Mouse (Mus musculus): ENCODE results near the gene Ank3. TPM values are rescaled to one million over a fixed set of nuclear protein-coding genes. Genes with fewer than 3 reads are reported as not detected.

The Ank3 gene
- total and polyA plus RNA-seq, 2 experiments from 2014 or later, result 66.6 to 253 TPM

DNA sequence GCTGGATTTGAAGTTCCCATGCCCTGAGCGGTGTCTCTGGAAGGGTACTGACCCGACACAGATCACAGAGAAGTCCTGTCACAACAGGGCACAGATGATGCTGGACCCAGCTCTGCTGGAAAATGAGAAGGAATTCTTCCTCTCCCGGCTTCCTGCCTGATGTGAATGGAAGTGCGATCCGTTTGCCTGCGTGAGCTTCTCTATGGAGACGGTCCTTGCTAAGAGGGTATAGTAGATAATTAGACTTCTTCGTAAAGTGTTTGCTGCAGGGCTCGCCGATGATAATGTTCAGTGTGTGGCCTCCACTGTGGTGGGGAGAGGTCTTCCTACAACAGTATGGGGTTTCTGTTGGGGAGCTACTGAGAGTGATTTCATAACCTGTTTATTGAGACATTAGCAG is 388.8 kb downstream of the Ank3 start:
- no peak for TF ChIP-seq CTCF (IDR thresholded peaks at IDR 0.05)
- DNase-seq (ENCODE audit: low spot score), result no peak
- H3K9me3 ChIP-seq (ENCODE audit: low read length), result no peaks in the 10 kb centered on the region
- 0 out of 2 replicates have a peak overlapping the region, but pooled peaks have one; percentile 16 for H3K4me2 ChIP-seq (ENCODE audit: low read depth, low read length, poor library complexity, severe bottlenecking)
- no peak overlapping the region for H3K27ac ChIP-seq (ENCODE audit: low read depth, low read length)
- H3K9ac ChIP-seq (replicated peaks; ENCODE audit: low read length, poor library complexity, severe bottlenecking), result no peak overlapping the region
- no peak for ATAC-seq (ENCODE audit: low FRiP score)
- H3K27me3 ChIP-seq (ENCODE audit: insufficient read depth, low read length), result no peaks in the 10 kb centered on the region
- no peaks in the 10 kb centered on the region for H3K36me3 ChIP-seq (ENCODE audit: insufficient read depth, low read length)
- 37% methylated on average over 10 of the region's 10 CpGs for WGBS
- no peak overlapping the region for H3K4me3 ChIP-seq (ENCODE audit: low read depth, low read length)
- H3K4me1 ChIP-seq (ENCODE audit: insufficient read depth, low read length), result 0 out of 2 replicates have a peak, but pooled peaks cover 2% of the 10 kb centered on the region

DNA sequence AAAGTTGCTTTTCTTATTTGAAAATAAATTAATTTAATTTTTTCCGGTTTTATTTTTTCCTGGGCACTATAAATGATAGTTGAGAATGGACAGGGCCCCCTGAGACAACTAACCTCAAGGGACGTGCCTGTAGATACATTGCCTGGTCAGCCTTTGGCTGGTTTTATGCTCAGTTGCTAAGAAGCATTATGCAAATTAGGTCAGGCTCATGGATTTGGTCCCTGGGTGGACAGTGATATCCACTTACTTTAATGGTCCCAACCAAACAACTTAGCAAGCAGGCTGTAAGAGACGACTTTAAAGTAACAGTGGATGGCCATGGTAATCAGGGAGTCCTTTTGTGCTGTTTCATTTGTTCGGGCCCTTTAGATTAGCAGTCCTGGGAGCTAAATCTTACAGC is 392.0 kb downstream of the Ank3 start:
- H3K4me3 ChIP-seq (ENCODE audit: low read depth, low read length), result no peak overlapping the region
- H3K9me3 ChIP-seq (ENCODE audit: low read length), result no peaks in the 10 kb centered on the region
- ATAC-seq (ENCODE audit: low FRiP score) (no peak), DNase-seq (ENCODE audit: low spot score) (no peak)
- no peak overlapping the region for H3K27ac ChIP-seq (ENCODE audit: low read depth, low read length)
- no peak overlapping the region for H3K4me2 ChIP-seq (ENCODE audit: low read depth, low read length, poor library complexity, severe bottlenecking)
- 0 out of 2 replicates have a peak, but pooled peaks cover 3% of the 10 kb centered on the region for H3K4me1 ChIP-seq (ENCODE audit: insufficient read depth, low read length)
- TF ChIP-seq CTCF (IDR thresholded peaks at IDR 0.05), result no peak
- WGBS, result 55% methylated on average over 4 of the region's 4 CpGs
- no peaks in the 10 kb centered on the region for H3K36me3 ChIP-seq (ENCODE audit: insufficient read depth, low read length)
- H3K27me3 ChIP-seq (ENCODE audit: insufficient read depth, low read length), result no peaks in the 10 kb centered on the region
- no peak overlapping the region for H3K9ac ChIP-seq (replicated peaks; ENCODE audit: low read length, poor library complexity, severe bottlenecking)

DNA sequence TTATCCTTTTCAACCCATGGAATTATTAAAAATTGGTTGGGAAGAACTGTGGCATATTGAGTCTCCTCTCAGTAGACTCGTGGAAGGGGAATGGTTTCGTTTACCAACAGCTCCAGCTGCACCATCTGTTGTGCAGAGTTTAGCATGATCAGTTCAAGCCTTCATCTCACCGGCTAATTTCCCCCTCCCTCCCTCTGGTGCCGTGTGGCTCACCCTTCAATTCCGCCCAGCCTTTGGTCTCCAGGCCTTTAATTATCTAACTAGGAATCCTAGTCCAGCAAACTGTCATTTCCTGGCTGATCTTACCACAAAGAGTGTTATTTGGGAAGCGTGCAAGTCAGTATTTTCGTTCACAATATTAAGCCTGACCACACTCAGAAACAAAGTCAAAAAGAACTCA is 393.4 kb downstream of the Ank3 start:
- Histone ChIP-seq H3K36me3 (ENCODE audit: insufficient read depth, low read length) (no peaks in the 10 kb centered on the region), H3K4me2 (ENCODE audit: low read depth, low read length, poor library complexity, severe bottlenecking) (no peak overlapping the region), H3K9me3 (ENCODE audit: low read length) (no peaks in the 10 kb centered on the region), H3K27me3 (ENCODE audit: insufficient read depth, low read length) (no peaks in the 10 kb centered on the region), H3K4me3 (ENCODE audit: low read depth, low read length) (no peak overlapping the region), H3K9ac (replicated peaks; ENCODE audit: low read length, poor library complexity, severe bottlenecking) (no peak overlapping the region), H3K27ac (ENCODE audit: low read depth, low read length) (no peak overlapping the region), H3K4me1 (ENCODE audit: insufficient read depth, low read length) (0 out of 2 replicates have a peak, but pooled peaks cover 3% of the 10 kb centered on the region)
- ATAC-seq (ENCODE audit: low FRiP score) (no peak), DNase-seq (ENCODE audit: low spot score) (no peak)
- 55% methylated on average over 7 of the region's 7 CpGs for WGBS
- no peak for TF ChIP-seq CTCF (IDR thresholded peaks at IDR 0.05)

DNA sequence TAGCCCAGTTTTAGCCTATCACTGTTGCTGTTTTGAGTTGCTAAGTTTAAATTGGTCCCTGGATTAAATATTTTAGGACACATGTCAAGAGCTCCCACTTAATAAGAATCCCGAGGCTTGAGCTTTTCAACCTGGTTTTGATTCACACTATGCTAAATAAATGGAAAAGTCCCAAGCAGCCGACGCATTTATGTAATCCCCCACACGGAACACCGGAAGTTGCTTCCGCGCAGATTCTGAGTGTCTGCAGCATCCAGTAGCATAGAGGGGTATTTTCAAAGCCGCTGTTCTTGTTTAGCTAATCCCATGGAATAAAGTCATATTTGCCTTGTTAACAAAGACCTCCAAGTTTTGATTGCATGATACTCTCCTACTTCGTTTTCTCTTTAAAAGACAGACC is 393.8 kb downstream of the Ank3 start:
- Histone ChIP-seq H3K4me1 (ENCODE audit: insufficient read depth, low read length) (0 out of 2 replicates have a peak, but pooled peaks cover 3% of the 10 kb centered on the region), H3K4me3 (ENCODE audit: low read depth, low read length) (no peak overlapping the region), H3K9ac (replicated peaks; ENCODE audit: low read length, poor library complexity, severe bottlenecking) (no peak overlapping the region), H3K27ac (ENCODE audit: low read depth, low read length) (no peak overlapping the region), H3K4me2 (ENCODE audit: low read depth, low read length, poor library complexity, severe bottlenecking) (no peak overlapping the region), H3K27me3 (ENCODE audit: insufficient read depth, low read length) (no peaks in the 10 kb centered on the region), H3K9me3 (ENCODE audit: low read length) (no peaks in the 10 kb centered on the region), H3K36me3 (ENCODE audit: insufficient read depth, low read length) (no peaks in the 10 kb centered on the region)
- DNase-seq (ENCODE audit: low spot score) (no peak), ATAC-seq (ENCODE audit: low FRiP score) (no peak)
- WGBS, result 49% methylated on average over 9 of the region's 9 CpGs
- TF ChIP-seq CTCF (IDR thresholded peaks at IDR 0.05), result no peak

DNA sequence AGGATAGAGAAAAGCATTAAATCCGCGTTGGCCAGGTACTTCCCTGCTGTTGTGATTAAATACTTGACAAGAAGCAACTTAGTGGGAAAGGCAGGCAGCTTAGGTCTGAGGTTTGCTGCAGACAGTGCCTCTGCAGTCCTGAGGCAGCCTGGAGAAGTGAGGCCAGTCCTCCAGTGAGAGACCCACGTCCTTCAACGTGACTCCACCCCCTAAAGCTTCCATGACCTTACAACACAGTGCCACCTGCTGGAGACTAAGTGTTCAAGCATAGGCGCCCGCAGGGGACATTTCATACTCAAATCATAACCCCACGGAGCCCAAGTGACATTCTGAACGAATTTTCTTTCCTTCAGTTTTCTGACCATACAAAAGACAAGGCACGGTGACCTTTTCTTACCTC is 394.5 kb downstream of the Ank3 start:
- Histone ChIP-seq H3K9ac (replicated peaks; ENCODE audit: low read length, poor library complexity, severe bottlenecking) (no peak overlapping the region), H3K9me3 (ENCODE audit: low read length) (no peaks in the 10 kb centered on the region), H3K4me1 (ENCODE audit: insufficient read depth, low read length) (0 out of 2 replicates have a peak, but pooled peaks cover 3% of the 10 kb centered on the region), H3K36me3 (ENCODE audit: insufficient read depth, low read length) (no peaks in the 10 kb centered on the region), H3K27ac (ENCODE audit: low read depth, low read length) (no peak overlapping the region), H3K4me2 (ENCODE audit: low read depth, low read length, poor library complexity, severe bottlenecking) (no peak overlapping the region), H3K27me3 (ENCODE audit: insufficient read depth, low read length) (no peaks in the 10 kb centered on the region), H3K4me3 (ENCODE audit: low read depth, low read length) (no peak overlapping the region)
- ATAC-seq (ENCODE audit: low FRiP score) (peak; percentile 69; the same call in 1 of the 2 replicates), DNase-seq (ENCODE audit: low spot score) (peak; percentile 83)
- 33% methylated on average over 9 of the region's 9 CpGs for WGBS
- peak; percentile 79 for TF ChIP-seq CTCF (IDR thresholded peaks at IDR 0.05)

DNA sequence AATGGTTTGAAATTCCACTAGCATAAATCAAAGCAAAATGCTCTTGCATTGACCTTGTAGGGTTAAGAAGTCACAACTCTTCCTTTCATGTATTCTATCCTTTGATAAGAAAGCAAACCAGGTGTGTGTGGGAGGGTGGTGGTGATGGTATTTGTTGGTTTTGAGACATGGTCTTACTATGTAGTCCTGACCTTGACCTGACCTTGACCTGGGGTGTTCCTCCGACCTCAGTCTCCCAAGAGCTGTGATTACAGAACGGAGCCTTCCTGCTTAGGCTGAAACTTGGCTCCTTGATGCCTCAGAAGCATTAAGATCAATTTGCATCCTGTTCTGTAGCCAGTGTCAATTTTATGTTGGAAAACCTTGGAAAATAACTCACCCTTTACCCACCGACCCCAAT is 397.1 kb downstream of the Ank3 start:
- Histone ChIP-seq H3K27me3 (ENCODE audit: insufficient read depth, low read length) (no peaks in the 10 kb centered on the region), H3K9me3 (ENCODE audit: low read length) (no peaks in the 10 kb centered on the region), H3K4me1 (ENCODE audit: insufficient read depth, low read length) (0 out of 2 replicates have a peak, but pooled peaks cover 3% of the 10 kb centered on the region), H3K27ac (ENCODE audit: low read depth, low read length) (no peak overlapping the region), H3K4me2 (ENCODE audit: low read depth, low read length, poor library complexity, severe bottlenecking) (no peak overlapping the region), H3K4me3 (ENCODE audit: low read depth, low read length) (no peak overlapping the region), H3K36me3 (ENCODE audit: insufficient read depth, low read length) (no peaks in the 10 kb centered on the region), H3K9ac (replicated peaks; ENCODE audit: low read length, poor library complexity, severe bottlenecking) (no peak overlapping the region)
- WGBS, result 85% methylated on average over 3 of the region's 3 CpGs
- no peak for ATAC-seq (ENCODE audit: low FRiP score)
- DNase-seq (ENCODE audit: low spot score), result no peak
- TF ChIP-seq CTCF (IDR thresholded peaks at IDR 0.05), result no peak
